Mouse (Mus musculus) heart, embryonic 13.5 days (tissue): ENCODE measurements at regions not wholly inside any gene's neighbourhood (a gene's known extent, or its start where the extent isn't known, plus 50 kb on each side); places are given as distances from the start of the nearest gene placed in this dataset.
"Not testable (repeated sequence)": the region's sequence is repeated elsewhere in the genome, so short reads cannot be mapped to it uniquely, and the experiment has no call there.

Source experiments
- ATAC-seq: fragments of 200-750 bp; cut with Nextera tagmentation; 2 replicates; pipeline ENCODE4 v1.8.0; 2017; ENCODE audit warnings: moderate TSS enrichment; ENCODE audit not compliant: insufficient number of reproducible peaks, low FRiP score, low TSS enrichment; ENCODE audit errors: extremely low read depth
- H3K27ac ChIP-seq: fragments of 300-500 bp; sonication (generic); replicated peaks from 2 replicates; pipeline ENCODE4 v1.5.1; 2015; ENCODE audit warnings: moderate library complexity, mild to moderate bottlenecking, inconsistent platforms
- H3K27me3 ChIP-seq: fragments of 300-500 bp; sonication (generic); replicated peaks from 2 replicates; pipeline ENCODE4 v1.6.1; 2015; ENCODE audit warnings: mild to moderate bottlenecking, inconsistent platforms
- H3K36me3 ChIP-seq: fragments of 300-500 bp; sonication (generic); 2 replicates; pipeline ENCODE4 v1.6.1; 2015; ENCODE audit warnings: mild to moderate bottlenecking, inconsistent platforms
- H3K4me1 ChIP-seq: fragments of 300-500 bp; sonication (generic); 2 replicates; pipeline ENCODE4 v1.6.1; 2015; ENCODE audit warnings: inconsistent platforms
- H3K4me2 ChIP-seq: fragments of 300-500 bp; sonication (generic); 2 replicates; pipeline ENCODE4 v1.6.1; 2015; ENCODE audit warnings: inconsistent platforms, mild to moderate bottlenecking, moderate library complexity
- H3K4me3 ChIP-seq: fragments of 300-500 bp; sonication (generic); 2 replicates; pipeline ENCODE4 v1.5.1; 2015; ENCODE audit warnings: moderate library complexity, mild to moderate bottlenecking, inconsistent platforms
- H3K9ac ChIP-seq: fragments of 300-500 bp; sonication (generic); 2 replicates; pipeline ENCODE4 v1.6.1; 2015; ENCODE audit warnings: inconsistent platforms, mild to moderate bottlenecking, moderate library complexity
- H3K9me3 ChIP-seq: fragments of 300-500 bp; sonication (generic); 2 replicates; pipeline ENCODE4 v1.6.1; 2016; ENCODE audit warnings: inconsistent platforms
- WGBS: fragments of 180-500 bp; shearing (Covaris S2); methylation state at CpG from one replicate; pipeline ENCODE4 v1.1.7; 2015; ENCODE audit warnings: mixed read lengths; 5-methylcytosine and 5-hydroxymethylcytosine counted together

DNA sequence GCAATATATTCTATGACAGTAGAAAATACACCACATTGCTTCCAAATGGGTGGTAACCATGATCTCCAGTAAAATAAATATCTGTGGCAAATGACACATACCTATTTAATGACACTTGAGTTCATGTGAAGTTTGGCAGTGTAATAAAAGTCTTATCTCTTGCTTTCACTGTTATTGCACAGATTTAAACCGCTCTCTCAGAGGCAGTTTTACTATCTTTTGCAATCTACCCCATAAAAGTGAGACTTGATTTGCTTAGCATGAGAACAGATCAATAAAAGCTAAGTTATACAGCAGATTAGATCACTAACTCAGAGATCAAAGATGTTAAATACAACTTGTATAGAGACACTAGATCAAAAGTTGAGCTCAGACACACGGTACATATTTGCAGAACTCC lies 510.2 kb downstream of the Isl1 start:
- Histone ChIP-seq H3K27me3 (no peaks in the 10 kb centered on the region), H3K9me3 (no peaks in the 10 kb centered on the region), H3K4me1 (no peaks in the 10 kb centered on the region), H3K9ac (no peak overlapping the region), H3K36me3 (no peaks in the 10 kb centered on the region), H3K27ac (no peak overlapping the region), H3K4me3 (no peak overlapping the region), H3K4me2 (no peak overlapping the region)
- no peak for ATAC-seq
- WGBS = 66% methylated on average over 2 of the region's 2 CpGs

DNA sequence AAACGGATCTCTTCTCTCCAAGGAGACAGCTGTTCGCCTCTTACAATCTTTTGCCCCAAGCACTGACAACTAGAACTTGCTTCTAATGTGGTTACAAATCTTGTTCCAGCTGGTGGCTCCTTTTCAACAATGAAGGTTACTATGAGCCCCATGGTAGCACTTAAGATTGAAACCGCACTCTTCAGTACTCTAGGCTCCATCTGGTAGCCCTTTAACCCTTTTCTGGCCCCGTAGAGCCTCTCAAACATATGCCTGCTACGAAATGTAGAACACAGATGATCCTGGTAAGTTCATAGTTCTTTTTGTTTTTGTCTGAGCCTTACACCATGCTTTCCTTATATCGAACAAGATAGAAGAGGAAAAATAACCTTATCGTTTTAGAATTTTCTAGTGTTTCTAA lies 558.2 kb downstream of the Isl1 start:
- Histone ChIP-seq H3K9me3 (no peaks in the 10 kb centered on the region), H3K36me3 (no peaks in the 10 kb centered on the region), H3K4me3 (no peak overlapping the region), H3K27ac (no peak overlapping the region), H3K4me1 (no peaks in the 10 kb centered on the region), H3K27me3 (no peaks in the 10 kb centered on the region), H3K4me2 (no peak overlapping the region), H3K9ac (no peak overlapping the region)
- WGBS = 65% methylated on average over 7 of the region's 7 CpGs
- no peak for ATAC-seq

DNA sequence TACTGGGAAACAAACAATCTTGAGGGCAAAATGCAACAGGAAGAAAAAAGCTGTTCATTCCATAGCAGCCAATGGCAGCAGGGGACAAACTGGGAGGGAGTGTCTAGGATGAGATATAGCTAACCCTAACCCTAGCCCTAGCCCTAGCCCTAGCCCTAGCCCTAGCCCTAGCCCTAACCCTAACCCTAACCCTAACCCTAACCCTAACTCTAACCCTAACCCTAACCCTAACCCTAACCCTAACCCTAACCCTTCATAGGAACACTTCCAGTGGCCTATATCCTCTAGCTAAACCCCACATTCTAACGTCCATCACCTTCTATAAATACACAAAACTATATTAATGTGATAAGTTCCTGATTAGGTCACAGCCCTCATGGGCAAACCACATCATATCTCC lies 567.4 kb downstream of the Isl1 start:
- not testable (repeated sequence) for H3K36me3 ChIP-seq, H3K4me2 ChIP-seq, H3K4me1 ChIP-seq, H3K9ac ChIP-seq, H3K27me3 ChIP-seq, H3K4me3 ChIP-seq, H3K9me3 ChIP-seq, H3K27ac ChIP-seq, ATAC-seq
- WGBS = 68% methylated on average over 1 of the region's 1 CpGs

DNA sequence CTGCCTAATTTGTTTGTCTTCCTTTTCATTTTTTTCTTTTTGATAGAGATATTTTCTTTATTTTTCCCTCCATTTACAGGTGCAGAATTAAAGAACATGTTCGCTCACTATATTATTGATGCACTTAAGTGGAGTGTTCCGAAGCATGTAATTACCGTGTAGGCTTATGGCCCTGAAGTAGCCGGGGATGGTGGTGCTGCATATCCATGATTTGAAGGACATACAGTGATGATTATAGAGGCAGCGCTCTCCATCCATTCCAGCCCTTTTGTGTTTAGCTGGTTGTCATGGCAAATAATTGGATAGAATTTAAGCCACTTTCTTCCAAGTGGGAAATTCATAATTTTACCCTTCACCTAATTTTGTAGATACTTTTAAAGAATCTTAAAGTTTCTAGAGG lies 581.5 kb downstream of the Isl1 start:
- 0 out of 2 replicates have a peak, but pooled peaks cover 4% of the 10 kb centered on the region for H3K4me1 ChIP-seq
- H3K27ac ChIP-seq = no peak overlapping the region
- ATAC-seq = no peak
- H3K9ac ChIP-seq = no peak overlapping the region
- WGBS = 86% methylated on average over 5 of the region's 5 CpGs
- no peaks in the 10 kb centered on the region for H3K36me3 ChIP-seq
- no peak overlapping the region for H3K4me3 ChIP-seq
- no peaks in the 10 kb centered on the region for H3K27me3 ChIP-seq
- no peak overlapping the region for H3K4me2 ChIP-seq
- H3K9me3 ChIP-seq = no peaks in the 10 kb centered on the region

DNA sequence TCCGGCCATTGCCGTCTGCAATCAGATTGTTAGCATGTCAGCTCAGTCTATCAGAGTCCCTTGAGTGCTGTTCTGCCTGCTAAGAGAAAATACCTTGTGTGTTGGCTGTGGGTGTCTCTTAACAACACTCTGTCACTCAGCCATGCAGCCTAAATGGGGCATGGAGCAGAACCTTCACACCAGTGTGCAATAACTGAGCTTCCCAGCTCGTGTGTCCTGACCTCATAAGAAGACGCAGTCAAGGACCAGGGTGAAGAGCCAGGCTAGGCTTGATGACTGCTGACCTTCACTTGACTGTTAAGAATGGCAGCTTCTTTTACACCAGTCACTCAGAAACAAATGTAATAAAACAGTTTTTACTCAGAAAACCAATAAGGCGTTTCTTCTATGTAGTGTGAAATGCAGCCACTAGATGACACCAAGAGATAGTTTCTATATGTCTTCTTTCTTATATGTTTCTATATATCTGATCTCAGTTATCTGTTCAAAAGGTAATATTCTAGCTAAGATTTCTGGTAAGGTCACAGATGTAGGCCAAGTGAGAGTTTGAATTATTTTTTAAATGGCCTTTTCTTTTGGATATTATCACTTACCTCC lies 584.0 kb downstream of the Isl1 start:
- Histone ChIP-seq H3K27me3 (no peaks in the 10 kb centered on the region), H3K4me3 (no peak overlapping the region), H3K36me3 (no peaks in the 10 kb centered on the region), H3K4me1 (0 out of 2 replicates have a peak, but pooled peaks cover 4% of the 10 kb centered on the region), H3K4me2 (peak overlapping the region; percentile 22; the same call in 1 of the 2 replicates), H3K9ac (no peak overlapping the region), H3K27ac (no peak overlapping the region), H3K9me3 (no peaks in the 10 kb centered on the region)
- ATAC-seq = no peak
- 34% methylated on average over 5 of the region's 5 CpGs for WGBS

DNA sequence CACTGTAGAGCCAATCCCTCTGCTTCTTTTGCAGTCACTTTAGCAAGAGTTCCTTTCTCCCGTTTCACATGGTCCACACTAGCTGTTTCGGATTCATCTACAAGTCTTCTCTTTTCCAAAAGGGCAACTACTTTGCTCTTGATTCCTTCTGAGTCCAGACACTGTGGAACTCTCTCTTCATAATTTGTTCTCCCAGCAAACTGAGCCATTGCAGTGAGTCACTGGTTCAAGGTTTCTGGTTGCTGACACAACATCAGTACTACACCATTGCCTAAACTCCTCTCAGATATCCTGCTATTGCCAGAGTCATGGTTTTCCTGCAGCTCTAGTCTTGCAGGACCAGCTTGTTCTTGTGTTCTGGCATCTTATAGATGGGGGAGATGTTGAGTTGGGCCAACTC lies 590.2 kb downstream of the Isl1 start:
- no peak for ATAC-seq
- WGBS = 80% methylated on average over 2 of the region's 2 CpGs
- Histone ChIP-seq H3K36me3 (no peaks in the 10 kb centered on the region), H3K27me3 (no peaks in the 10 kb centered on the region), H3K9me3 (no peaks in the 10 kb centered on the region), H3K4me3 (no peak overlapping the region), H3K27ac (no peak overlapping the region), H3K4me2 (no peak overlapping the region), H3K9ac (no peak overlapping the region), H3K4me1 (no peaks in the 10 kb centered on the region)

DNA sequence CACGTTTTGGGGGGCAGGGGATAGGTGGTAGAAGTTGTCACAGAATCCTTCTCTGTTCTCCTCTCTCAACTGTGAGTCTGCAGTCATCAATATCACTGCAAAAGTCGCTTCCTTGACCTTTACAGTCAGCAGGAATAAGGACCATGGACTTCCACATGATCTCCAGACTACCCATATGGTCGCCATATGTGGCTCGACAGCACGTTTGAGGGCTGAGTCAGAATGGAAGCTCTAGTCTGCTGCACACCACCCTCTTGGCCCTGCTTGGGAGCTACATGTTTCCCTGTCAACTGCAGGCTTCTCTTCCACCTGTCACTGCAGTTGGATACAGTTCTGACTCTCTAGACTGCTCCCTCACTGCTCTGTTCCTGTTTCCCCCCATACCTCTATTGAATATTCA lies 590.6 kb downstream of the Isl1 start:
- Histone ChIP-seq H3K27ac (no peak overlapping the region), H3K9me3 (no peaks in the 10 kb centered on the region), H3K4me2 (no peak overlapping the region), H3K27me3 (no peaks in the 10 kb centered on the region), H3K4me1 (no peaks in the 10 kb centered on the region), H3K4me3 (no peak overlapping the region), H3K9ac (no peak overlapping the region), H3K36me3 (no peaks in the 10 kb centered on the region)
- WGBS = 55% methylated on average over 5 of the region's 5 CpGs
- ATAC-seq = no peak

DNA sequence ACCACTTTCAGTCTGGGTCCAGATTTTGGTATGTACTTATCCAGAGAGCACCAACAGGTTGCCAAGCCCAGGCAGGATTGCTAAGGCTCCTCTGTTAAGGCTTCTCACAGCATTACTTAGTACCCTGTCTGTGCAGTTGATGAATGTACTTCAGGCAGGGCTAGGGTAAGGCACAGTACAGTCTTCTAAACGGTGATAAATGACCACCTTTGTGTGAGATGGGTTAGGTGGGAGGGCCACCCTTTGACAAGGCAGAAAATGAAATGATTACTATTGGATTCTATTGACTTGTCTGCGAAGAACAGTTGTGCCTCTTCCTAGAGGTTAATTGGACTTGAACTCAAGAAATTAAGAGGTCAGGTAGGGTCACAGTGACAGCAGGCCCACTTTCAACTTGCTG lies 594.4 kb upstream of the Itga1 start:
- WGBS = 59% methylated on average over 2 of the region's 2 CpGs
- Histone ChIP-seq H3K9me3 (no peaks in the 10 kb centered on the region), H3K4me3 (no peak overlapping the region), H3K27me3 (no peaks in the 10 kb centered on the region), H3K36me3 (no peaks in the 10 kb centered on the region), H3K9ac (no peak overlapping the region), H3K4me2 (no peak overlapping the region), H3K27ac (no peak overlapping the region), H3K4me1 (no peaks in the 10 kb centered on the region)
- no peak for ATAC-seq

DNA sequence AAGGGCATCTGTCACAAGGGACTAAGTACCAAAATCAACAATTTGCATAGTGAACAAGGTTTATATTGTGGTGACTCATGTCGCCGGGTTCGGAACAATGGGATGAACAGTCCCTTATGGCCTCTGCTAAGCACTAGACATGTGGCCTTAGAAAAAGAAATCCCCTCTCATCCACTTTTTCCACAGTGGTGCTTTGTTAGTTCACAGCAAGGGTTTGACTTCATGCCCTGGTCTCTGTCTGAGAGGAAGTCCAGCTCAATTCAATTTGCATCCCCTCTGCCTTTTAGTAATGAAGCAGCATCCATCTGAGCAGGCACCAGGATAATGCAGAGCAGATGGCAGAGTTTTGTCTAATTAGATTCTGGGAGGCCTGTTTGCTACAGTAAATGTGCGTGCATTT lies 585.7 kb upstream of the Itga1 start:
- Histone ChIP-seq H3K4me2 (no peak overlapping the region), H3K27me3 (no peaks in the 10 kb centered on the region), H3K36me3 (no peaks in the 10 kb centered on the region), H3K27ac (no peak overlapping the region), H3K4me1 (no peaks in the 10 kb centered on the region), H3K9me3 (no peaks in the 10 kb centered on the region), H3K9ac (no peak overlapping the region), H3K4me3 (no peak overlapping the region)
- 69% methylated on average over 4 of the region's 4 CpGs for WGBS
- no peak for ATAC-seq

DNA sequence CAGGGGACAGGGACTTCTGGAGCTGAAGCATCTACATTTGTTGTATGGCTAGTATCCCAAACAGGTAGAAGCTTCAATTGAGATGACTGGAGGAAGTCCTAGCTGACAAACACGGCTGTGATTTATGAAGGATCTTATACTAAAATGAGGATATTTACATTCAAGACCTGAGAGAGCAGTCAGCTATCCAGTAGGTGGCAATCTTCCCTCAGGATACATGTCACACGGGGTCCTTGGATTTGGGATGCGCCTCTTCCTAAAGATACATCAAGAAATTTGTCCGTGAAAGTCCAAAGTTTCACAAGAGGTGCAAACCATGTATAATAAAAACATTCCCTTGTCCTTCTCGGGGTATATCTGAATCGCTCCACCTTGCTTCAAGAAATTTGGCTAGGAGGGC lies 577.8 kb upstream of the Itga1 start:
- no peaks in the 10 kb centered on the region for H3K9me3 ChIP-seq
- ATAC-seq = no peak
- H3K4me1 ChIP-seq = no peaks in the 10 kb centered on the region; the same call in 1 of the 2 replicates
- no peak overlapping the region for H3K4me2 ChIP-seq
- H3K4me3 ChIP-seq = no peak overlapping the region
- no peak overlapping the region for H3K27ac ChIP-seq
- no peaks in the 10 kb centered on the region for H3K27me3 ChIP-seq
- no peaks in the 10 kb centered on the region for H3K36me3 ChIP-seq
- WGBS = 38% methylated on average over 6 of the region's 6 CpGs
- H3K9ac ChIP-seq = no peak overlapping the region

DNA sequence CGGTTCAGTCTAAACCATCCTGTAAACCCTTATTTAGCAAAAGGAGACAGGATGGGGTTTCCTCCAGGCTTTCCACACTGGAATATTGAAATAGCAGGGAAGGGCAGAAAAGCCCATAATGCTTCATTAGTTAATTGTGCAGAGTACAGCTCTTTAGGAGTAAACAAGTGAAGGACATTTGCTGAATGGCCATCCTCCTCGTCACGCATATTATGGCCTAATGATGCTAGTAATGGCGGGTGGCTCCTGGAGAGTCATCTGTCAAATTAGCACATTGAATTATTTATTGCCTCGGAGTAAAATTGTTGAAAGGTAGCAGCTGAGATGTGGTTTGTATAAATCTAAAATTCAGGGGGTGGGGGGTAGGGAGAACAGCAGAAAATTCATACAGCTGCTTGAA lies 575.1 kb upstream of the Itga1 start:
- ATAC-seq = no peak
- Histone ChIP-seq H3K9me3 (no peaks in the 10 kb centered on the region), H3K9ac (no peak overlapping the region), H3K4me3 (no peak overlapping the region), H3K4me2 (no peak overlapping the region), H3K27me3 (no peaks in the 10 kb centered on the region), H3K27ac (no peak overlapping the region), H3K36me3 (no peaks in the 10 kb centered on the region), H3K4me1 (no peaks in the 10 kb centered on the region; the same call in 1 of the 2 replicates)
- WGBS = 72% methylated on average over 5 of the region's 5 CpGs

DNA sequence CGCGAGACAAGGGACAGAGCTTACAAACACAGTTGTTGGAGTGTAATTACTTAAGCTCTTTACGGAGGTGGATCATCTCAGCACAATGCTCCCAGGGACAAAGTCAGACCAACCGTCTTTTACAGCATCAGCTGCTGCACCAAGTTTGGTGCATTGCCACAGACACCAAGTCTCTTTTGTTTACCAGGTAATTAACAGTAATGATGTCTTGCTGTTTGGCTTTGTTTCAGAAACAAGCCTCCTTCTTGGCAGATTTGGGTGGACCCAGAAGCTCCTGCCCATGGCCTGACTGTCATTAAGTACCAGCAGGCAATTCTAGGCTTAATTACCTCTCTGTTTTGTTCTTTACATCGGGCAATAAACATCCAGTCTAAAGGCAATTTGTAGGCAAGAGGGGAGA lies 572.0 kb upstream of the Itga1 start:
- Histone ChIP-seq H3K27me3 (no peaks in the 10 kb centered on the region), H3K4me3 (no peak overlapping the region), H3K4me2 (no peak overlapping the region), H3K27ac (no peak overlapping the region), H3K9ac (no peak overlapping the region), H3K36me3 (no peaks in the 10 kb centered on the region), H3K4me1 (no peaks in the 10 kb centered on the region), H3K9me3 (no peaks in the 10 kb centered on the region)
- WGBS = 49% methylated on average over 5 of the region's 5 CpGs
- no peak for ATAC-seq
